Comparison of ENCODE assay signal across 23 mouse cellular contexts in genomic region chr15:101492718-101493117, GRCm38 (mm10). TPM values are rescaled to one million over a fixed set of nuclear protein-coding genes. Genes with fewer than 3 reads are reported as not detected.
"Had no signal": no experiment of that assay in that cellular context is flagged by ENCODE, and none has a peak within 500 bp of the region (broad histone marks: within the 10 kb centered on the region; RNA-seq: fewer than 3 reads in every experiment).

No protein-coding gene starts in this region.

- H3K4me1 ChIP-seq: liver, embryonic 13.5 days; liver, embryonic 15.5 days; midbrain, embryonic 13.5 days; neural tube, embryonic 12.5 days had no signal

- DNase-seq: liver, embryonic 13.5 days; liver, postnatal 0 days; lung, adult 2 months; lung, postnatal 14 days; lung, postnatal 36 days; right cerebral cortex, postnatal 14 days; thymus, adult 2 months; thymus, postnatal 25 days; thymus, postnatal 4 days had no signal

- H3K36me3 ChIP-seq: liver, embryonic 13.5 days; liver, embryonic 15.5 days; lung, embryonic 15.5 days; midbrain, embryonic 10.5 days; midbrain, embryonic 13.5 days; neural tube, embryonic 12.5 days had no signal

- H3K27ac ChIP-seq: liver, embryonic 13.5 days; liver, embryonic 15.5 days; lung, embryonic 15.5 days; macrophage; midbrain, embryonic 10.5 days; midbrain, embryonic 13.5 days; neural tube, embryonic 12.5 days had no signal

- H3K9ac ChIP-seq: liver, embryonic 13.5 days; liver, embryonic 15.5 days; liver, postnatal 0 days; lung, embryonic 15.5 days; midbrain, embryonic 13.5 days; neural tube, embryonic 12.5 days had no signal

- H3K9me3 ChIP-seq: liver, embryonic 13.5 days; liver, embryonic 15.5 days; lung, embryonic 15.5 days; midbrain, embryonic 10.5 days; midbrain, embryonic 13.5 days; neural tube, embryonic 12.5 days had no signal

- H3K4me2 ChIP-seq: liver, embryonic 13.5 days; liver, embryonic 15.5 days; lung, embryonic 15.5 days; midbrain, embryonic 13.5 days; neural tube, embryonic 12.5 days had no signal

- H3K27me3 ChIP-seq: liver, embryonic 13.5 days; liver, embryonic 15.5 days; lung, embryonic 15.5 days; midbrain, embryonic 13.5 days; neural tube, embryonic 12.5 days had no signal

- H3K4me3 ChIP-seq: liver, embryonic 13.5 days; liver, embryonic 15.5 days; lung, embryonic 15.5 days; midbrain, embryonic 10.5 days; midbrain, embryonic 13.5 days; neural tube, embryonic 12.5 days had no signal

- ATAC-seq: liver, postnatal 0 days; lung, postnatal 0 days; midbrain, embryonic 13.5 days; midbrain, embryonic 16.5 days had no signal

RNA-seq across cellular contexts. Expression of gene Krt83, which starts 1.4 kb away (rescaled TPM):
- total RNA-seq: megakaryocyte-erythroid progenitor cell, adult 5-6 weeks had no signal
- polyA plus RNA-seq: liver, embryonic 13.5 days; lung, embryonic 15.5 days; lung, postnatal 0 days; macrophage; midbrain, embryonic 13.5 days; midbrain, embryonic 16.5 days; neural tube, embryonic 12.5 days; neural tube, embryonic 14.5 days; stomach, embryonic 14.5 days; urinary bladder, adult 2 months had no signal

RNA-seq across cellular contexts. Expression of gene Krt86, which starts 19.4 kb away (rescaled TPM):
- total RNA-seq: megakaryocyte progenitor cell, adult 5-6 weeks; megakaryocyte-erythroid progenitor cell, adult 5-6 weeks had no signal
- polyA plus RNA-seq: liver, embryonic 13.5 days; liver, embryonic 15.5 days; liver, postnatal 0 days; lung, embryonic 15.5 days; lung, postnatal 0 days; macrophage; midbrain, embryonic 10.5 days; midbrain, embryonic 13.5 days; neural tube, embryonic 12.5 days; neural tube, embryonic 14.5 days; stomach, embryonic 14.5 days; urinary bladder, adult 2 months had no signal

RNA-seq across cellular contexts. Expression of gene Gm49425, which starts 24.3 kb away (rescaled TPM):
- total RNA-seq: megakaryocyte-erythroid progenitor cell, adult 5-6 weeks; neutrophil, adult 5-6 weeks had no signal
- polyA plus RNA-seq: liver, embryonic 13.5 days; liver, embryonic 15.5 days; liver, postnatal 0 days; lung, adult 2 months; lung, embryonic 15.5 days; lung, postnatal 0 days; macrophage; midbrain, embryonic 10.5 days; midbrain, embryonic 13.5 days; midbrain, embryonic 16.5 days; neural tube, embryonic 12.5 days; stomach, embryonic 14.5 days; urinary bladder, adult 2 months had no signal

RNA-seq across cellular contexts. Expression of gene Krt81, which starts 29.2 kb away (rescaled TPM):
- total RNA-seq: megakaryocyte progenitor cell, adult 5-6 weeks; megakaryocyte-erythroid progenitor cell, adult 5-6 weeks; neutrophil, adult 5-6 weeks had no signal
- polyA plus RNA-seq: liver, embryonic 13.5 days; liver, embryonic 15.5 days; liver, postnatal 0 days; lung, adult 2 months; lung, embryonic 15.5 days; lung, postnatal 0 days; macrophage; midbrain, embryonic 10.5 days; midbrain, embryonic 13.5 days; neural tube, embryonic 12.5 days; neural tube, embryonic 14.5 days; stomach, embryonic 14.5 days; urinary bladder, adult 2 months had no signal

RNA-seq across cellular contexts. Expression of gene Krt84, which starts 39.9 kb away (rescaled TPM):
- total RNA-seq: megakaryocyte progenitor cell, adult 5-6 weeks; megakaryocyte-erythroid progenitor cell, adult 5-6 weeks; neutrophil, adult 5-6 weeks had no signal
- polyA plus RNA-seq: liver, embryonic 13.5 days; liver, embryonic 15.5 days; liver, postnatal 0 days; lung, embryonic 15.5 days; lung, postnatal 0 days; macrophage; midbrain, embryonic 10.5 days; midbrain, embryonic 13.5 days; midbrain, embryonic 16.5 days; neural tube, embryonic 12.5 days; stomach, embryonic 14.5 days; urinary bladder, adult 2 months had no signal
